Mouse (Mus musculus) cerebellum, postnatal 36 days (tissue): ENCODE results near the gene Pde7b.
A peak's percentile ranks its signal among the peaks of the same experiment; 100 is the strongest.
"Not testable (repeated sequence)": the region's sequence is repeated elsewhere in the genome, so short reads cannot be mapped to it uniquely, and the experiment has no call there.

ENCODE experiments used
- DNase-seq, 2 experiments: peaks; one replicate each; pipeline ENCODE4 v3.0.0; 2021 to 2022; ENCODE audit warnings: mixed read lengths in 2 of 2

Pde7b gene

DNA sequence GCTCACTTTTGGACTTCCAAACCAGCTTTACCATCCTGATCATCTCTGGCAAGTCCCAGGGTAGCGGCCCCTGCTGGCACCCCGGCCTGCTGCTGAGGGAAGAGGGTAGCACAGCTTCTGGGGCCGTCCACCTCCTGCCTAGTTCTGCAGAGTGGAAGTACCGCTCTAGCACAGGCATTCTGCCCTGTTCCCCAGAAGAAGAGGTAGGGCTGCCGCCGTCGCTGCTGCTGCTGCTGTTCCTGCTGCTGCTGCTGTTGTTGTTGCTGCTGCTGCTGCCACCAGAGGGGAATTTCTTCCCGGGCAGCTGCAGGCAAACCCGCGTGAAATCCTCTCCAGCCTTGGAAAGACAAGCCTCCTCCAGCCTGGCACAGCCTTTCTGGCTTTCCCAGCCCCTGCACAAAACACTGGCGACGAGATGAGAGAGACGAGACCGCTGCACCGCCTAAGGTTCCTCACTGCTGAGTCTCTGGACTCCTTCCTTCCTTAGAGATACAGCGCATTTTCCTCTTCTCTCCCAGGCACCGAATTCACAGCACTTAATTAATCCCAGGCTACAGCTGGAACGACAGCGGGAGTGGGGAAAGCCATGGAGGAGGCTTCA, 176.8 kb downstream of the Pde7b start:
- DNase-seq = peak in 1 of 2 experiments; percentile 6

DNA sequence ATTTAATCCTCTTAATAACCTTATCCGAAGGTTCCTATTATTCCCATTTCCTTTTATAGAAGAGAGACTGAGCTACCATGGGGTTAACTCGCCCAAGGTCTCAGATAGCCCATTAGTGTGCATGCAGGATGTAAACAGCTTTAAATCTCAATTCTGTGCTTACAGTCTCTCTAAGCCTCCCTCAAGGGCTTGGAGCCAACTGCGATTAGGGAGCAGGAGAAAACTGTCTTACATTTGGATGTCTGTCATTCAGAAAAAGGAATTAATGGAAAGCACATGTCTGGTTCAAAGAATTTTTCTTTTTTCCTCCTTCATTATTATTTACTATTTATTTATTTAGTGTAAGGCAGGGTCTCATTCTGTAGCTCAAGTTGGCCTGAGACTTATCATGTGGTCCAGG, 181.8 kb downstream of the Pde7b start:
- DNase-seq = no peak

DNA sequence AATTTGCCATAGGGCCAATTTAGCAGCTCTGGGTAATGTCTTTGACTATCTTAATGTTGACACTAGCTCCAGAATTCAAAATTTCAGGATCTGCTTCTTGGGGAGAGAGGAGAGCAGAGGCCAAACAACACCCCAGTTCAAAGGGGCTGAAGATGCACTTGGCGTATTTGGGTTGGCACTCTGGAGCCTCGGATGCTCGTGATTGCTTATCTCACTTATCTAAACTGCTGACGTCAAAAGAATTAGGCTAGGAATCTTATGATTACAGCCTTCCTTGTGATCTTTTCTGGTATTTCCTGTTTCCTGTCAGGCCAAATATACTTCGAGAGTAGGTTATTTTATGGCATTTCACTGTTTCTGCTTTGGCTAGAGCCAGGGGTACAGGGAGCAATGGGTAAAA, 191.1 kb downstream of the Pde7b start:
- no peak for DNase-seq

DNA sequence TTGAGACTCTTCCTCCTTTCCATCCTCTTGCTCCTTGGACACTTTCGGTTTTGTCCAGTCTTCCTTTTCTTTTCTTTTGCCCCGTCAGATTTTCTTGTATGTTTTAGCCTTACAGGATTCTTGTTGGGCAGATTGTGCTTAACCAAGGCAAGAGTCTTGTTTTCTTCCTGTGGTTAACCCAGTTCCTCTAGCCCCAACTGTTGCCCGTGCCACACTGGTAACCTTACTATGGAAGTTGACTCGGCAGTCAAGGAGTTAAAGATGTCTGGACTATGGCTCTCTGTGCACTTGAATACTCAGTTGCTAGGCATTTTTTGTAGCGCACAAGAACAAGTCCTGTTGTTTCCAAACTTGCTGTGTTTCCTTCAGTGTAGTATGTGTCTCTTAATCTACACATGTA, 193.0 kb downstream of the Pde7b start:
- no peak for DNase-seq

DNA sequence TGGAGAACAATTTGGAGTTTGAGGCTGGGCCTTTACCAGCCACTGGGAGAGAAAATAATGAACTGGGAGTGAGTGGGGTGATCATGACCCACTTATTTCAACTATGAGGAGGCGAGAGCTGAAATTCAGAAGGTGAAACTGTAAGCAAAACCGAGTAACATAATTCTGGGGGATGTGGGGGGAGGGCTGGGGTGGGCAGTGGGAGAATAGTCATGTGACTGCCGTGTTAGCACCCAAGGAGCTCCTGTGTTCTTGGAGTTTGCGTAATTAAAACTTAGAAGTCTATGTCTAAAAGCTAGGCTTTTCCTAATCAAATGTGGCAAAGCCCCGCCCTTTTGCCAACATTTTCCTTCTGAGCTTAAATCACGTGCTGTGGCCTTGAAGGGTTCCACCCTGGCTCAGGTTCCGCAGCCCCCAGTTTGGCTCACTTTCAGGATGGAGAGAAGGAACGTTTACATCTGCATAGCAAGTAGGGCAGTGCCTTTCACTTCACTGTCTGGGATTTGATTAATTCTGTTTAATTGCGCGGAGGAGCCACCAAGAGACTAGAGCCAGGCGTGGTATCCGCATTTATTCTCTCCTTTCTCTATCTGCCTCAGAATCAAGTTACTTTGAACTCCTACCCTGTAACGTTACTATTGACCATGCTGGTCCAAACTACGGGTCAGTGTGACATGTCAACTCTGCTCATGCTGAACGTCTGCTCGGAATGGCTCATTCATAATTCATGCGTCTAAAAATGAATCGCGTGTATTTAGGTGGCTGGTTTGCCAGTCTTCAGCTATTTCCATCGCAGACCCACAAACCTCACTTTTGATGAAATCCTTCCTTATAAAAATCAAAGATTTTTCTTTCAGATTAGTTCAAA, 196.1 kb downstream of the Pde7b start:
- DNase-seq = no peak

DNA sequence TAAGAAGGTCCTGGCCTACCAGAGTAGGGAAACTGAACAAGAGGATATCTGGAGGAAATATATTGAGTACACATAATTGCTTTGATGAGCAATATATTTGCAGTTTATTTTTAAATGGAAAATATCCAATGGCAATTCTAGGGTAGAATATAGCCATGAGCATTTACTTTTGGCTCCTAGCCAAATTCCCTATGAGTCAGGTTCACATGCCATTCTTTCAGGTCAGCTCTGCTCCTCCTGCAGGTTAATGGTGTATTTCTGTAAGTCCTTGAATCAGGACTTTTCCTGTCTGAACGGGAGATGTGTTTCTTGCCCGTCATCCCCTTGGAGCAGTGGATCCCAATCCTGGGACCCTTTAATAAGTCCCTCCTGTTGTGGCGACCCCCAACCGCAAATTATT, 197.1 kb downstream of the Pde7b start:
- no peak for DNase-seq

DNA sequence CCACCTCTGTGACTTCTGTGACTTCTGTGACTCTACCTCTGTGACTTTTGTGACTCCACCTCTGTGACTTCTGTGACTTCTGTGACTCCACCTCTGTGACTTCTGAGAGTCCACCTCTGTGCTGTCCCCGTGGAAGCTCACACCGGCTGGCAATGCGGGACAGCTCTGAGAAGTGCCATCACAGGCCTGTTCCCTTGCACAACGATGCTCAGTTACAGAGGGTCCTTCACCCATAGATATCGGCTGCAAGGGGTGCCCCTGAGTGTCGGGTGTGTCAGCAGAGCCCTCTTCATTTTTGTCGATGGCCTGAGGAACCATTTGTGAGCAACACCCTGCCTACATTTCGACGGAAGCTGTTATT, 206.4 kb downstream of the Pde7b start:
- DNase-seq = no peak

DNA sequence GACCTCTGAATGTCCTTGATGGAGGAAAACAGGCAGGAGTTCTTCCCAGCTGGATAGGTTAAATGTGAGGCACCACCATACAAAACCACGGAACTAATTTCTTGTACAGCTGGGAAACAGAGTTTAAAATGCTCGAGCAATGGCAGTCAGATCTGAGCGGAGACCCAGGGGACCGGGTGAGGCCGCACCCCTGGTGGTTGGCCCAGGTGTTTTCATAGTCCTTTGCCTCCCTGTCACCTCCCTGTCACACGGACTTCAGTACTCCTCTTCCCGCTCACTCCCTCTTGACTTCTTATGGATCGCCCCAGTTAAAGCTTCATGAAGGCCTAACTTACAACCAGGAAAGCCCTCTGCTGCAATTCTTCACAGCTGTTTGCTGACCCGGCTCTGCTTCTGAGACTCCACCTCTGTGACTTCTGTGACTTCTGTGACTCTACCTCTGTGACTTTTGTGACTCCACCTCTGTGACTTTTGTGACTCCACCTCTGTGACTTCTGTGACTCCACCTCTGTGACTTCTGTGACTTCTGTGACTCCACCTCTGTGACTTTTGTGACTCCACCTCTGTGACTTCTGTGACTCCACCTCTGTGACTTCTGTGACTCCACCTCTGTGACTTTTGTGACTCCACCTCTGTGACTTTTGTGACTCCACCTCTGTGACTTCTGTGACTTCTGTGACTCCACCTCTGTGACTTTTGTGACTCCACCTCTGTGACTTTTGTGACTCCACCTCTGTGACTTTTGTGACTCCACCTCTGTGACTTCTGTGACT, 206.9 kb downstream of the Pde7b start:
- not testable (repeated sequence) for DNase-seq

DNA sequence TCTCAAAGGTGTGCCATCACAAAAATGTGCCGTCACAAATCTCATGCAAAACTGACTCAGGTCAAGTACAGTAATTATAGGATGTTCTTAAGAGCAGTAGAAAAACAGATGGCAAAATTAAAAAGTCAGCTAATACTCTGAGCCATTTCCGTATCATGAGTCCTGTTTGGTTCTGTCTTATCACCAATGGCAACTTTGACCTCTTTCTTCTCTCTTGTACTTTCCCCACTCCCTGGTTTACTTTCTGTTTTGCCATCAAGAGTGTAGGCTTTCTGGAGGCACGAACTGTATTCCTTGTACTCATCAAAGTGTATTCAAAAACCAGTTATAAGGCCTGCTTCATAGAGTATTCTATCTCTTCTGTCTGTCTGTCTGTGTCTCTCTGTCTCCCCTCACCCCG, 211.0 kb downstream of the Pde7b start:
- DNase-seq = no peak

DNA sequence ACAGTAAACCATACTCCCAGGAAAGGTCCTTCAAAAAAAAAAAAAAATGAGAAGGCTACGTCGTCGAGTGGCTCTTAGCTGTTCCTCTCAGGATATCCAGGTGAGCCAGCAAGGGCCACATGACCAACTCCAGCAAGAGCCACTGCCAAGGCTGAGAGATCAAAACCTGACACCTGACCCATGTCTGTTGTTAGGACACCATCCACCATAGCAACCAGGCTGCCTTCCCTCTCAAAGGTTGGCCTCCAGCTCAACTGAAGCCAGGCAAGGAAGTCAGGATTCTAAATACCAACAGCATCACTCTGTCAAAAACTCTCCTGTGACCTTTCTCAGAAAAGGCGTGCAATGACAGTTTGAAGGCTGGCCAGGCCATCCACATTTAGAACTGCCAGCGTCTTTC, 211.4 kb downstream of the Pde7b start:
- DNase-seq = no peak

DNA sequence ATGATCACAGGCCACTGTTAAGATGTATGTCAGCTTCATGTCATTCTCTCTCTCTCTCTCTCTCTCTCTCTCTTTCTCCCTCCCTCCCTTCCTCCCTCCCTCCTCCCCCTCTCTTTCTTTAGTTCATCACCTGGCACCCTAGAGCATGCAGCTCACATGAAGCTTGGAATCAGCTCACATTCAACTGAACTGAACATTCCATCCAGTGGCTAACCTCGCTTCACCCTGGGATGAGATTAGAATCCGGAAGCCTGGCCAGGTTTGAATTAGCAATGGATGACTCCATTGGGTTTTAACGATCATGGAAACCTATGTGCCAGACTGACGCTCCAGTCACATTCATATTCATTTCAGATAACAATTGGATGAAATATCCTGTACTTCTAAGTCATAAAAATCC, 215.1 kb downstream of the Pde7b start:
- DNase-seq = no peak

DNA sequence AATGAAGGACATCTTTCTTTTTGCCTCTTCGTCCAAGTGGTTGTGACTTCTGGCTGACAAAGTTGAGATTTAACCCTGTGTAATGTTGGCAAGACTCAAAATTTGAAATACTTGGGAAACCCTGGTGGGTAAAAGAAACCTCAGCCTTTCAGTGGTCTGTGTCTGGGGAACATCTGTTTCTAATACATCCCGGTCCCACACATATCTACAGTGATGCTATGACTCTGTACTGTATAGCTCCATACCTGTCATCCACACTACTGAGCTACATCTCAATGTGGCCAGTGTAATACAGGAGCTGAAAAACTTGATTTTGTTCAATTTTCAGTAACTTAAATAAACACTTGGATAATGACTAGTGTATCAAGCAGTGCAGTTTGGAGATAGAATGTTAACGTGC, 216.4 kb downstream of the Pde7b start:
- no peak for DNase-seq

DNA sequence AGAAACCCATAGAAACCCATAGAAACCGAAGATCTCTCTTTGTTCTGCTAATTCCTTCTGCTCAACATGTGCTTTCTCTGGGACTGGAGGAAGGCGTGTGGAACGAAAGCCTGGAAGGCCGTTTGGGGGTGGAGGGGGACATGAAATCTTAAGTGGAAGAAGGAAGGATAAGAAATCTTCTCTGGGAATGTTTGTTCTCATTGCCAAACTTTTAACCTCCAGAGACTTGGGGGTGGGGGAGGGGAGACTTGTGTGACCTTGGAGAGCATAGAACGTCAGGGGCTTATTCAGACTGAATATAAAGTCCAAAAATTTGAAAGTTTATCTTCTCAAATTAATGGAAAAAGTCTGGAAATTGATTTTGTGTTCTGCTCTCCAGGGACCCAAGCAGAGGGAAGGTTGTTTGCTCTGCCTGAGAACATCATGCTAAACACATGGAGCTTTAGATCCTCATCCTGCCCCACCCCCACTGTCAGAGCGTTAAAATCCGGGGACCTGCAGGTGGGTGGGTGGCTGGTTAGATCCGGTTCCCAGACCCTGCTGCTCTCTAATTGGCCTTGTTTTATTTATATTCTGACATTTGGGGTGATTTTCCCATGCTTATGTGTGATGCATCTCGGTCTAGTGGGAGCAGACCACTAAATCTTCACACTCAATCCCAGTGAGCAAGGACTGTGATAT, 217.0 kb downstream of the Pde7b start:
- DNase-seq = no peak

DNA sequence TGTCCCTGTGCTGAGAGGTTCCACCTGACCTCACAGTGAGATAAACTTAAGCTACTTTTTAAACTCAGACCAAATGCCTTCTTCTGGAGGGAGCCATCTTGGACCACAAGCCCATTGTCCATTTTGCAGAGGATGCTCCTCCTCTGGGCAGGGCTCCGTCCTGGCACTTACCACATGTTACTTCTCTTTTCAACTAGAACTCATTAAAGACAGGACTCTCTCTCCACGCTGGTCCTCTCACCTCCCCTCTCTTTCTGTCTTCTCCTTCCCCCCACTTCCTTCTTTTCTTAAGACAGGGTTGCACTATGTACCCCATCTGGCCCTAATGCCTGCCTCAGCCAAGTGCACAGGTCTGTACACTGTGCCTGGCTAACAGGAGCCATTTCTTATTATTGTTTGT, 217.8 kb downstream of the Pde7b start:
- DNase-seq = no peak

DNA sequence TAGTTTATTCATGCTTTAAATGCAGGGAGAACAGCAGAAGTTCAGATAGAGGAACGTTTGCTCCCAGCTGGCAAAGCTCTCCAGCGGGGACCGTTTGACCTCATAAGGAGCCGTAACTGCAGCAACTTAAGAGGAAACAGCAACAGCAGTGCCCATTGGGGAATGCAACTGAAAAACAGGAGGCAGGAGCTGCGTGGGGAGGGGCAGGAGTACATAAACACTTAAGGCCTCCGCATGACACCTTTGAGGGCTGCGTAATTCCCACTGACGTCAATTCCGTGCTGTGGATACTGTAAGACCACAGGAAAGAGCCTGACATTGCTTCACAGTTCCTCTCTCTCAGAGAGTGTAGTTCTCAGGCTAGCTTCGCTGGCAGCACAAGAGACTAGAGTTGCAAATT, 219.4 kb downstream of the Pde7b start:
- no peak for DNase-seq

DNA sequence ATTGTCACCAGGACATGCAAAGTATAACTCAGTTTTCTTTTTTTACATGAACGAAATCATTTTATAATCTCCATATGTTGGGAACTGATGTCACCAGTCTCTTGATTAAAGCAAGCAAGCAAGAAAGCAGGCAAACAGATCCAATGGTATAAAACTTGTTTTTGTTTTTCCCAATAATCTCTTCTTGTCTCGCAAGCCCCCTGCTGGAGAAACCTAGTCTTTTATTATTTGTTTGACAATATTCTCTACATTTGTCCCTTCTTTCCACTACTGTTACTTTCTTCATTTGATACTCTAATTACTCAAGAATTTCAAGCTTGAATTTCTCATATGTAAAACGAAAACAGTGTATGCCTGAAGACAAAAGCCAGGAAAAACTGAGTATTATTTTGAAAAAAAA, 220.1 kb downstream of the Pde7b start:
- DNase-seq = no peak

DNA sequence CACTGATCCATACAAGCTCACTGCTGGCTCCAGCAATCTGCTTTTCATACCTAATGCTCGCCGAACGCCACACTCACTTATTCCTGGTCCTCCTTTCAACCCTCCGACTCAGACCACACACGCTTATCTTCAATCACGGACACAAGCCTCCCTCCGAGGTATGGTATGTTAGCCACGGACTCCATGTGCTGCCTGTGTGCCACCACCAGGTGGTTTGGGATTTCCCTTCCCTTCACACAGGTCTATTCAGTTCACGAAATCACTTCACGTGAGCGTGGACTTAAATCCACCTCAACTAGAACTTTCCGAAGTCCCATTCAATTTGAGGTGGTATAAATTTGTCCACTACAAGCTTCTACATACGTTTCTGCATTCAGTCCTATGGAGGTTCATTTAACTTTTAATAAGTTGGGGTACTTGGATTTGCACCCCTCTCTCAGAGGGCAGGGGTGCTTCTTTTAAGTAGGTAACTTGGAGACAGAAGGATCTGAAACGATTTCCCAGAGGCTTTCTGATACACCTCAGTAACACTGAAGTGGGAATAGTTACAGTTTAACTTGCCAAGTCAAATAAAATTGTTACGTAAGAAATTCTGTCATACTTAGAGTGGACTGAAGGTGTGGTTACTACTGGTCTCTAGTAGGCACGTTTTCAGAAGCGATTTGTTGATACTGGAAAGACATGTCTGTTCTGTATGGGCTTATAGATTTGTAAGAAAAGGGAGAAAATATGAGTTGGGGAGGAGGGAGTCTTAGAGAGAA, 221.4 kb downstream of the Pde7b start:
- no peak for DNase-seq

DNA sequence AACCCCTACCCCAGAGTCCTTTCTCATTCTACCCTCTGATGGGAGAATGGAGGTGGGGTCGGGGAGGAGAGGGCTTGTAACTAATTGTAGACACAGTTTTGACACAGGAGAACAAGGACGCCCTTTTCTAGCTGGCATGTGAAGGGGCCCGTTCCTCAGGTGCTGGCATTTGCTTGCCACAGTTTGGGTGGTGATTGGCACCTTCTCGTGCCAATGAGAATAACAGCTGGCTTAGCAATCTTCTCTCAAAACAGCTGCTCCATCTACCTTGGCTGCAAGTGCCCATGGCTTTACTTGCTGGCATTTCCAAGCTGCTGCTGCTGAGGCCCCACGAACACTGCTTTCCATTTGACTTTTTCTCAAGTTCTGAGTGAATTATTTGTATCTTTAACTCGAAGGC, 223.7 kb downstream of the Pde7b start:
- no peak for DNase-seq

DNA sequence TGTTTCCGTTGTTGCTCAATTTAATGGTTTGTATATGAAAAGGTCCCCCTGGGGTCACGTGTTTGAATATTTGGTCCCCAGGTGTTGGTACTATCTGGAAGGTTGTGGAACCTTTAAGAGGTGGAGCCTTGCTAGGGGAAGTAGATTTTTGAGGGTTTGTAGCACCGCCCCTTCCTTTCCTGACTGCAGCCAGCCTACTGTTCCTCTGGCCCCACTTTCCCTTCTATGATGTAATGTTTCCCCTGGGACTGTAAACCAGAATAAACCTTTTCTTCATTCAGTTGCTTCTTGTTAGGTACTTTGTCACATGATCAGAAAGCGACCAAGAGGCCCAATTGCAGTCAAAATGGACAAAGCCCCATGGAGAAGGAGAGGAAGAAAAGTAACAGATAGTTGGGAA, 229.8 kb downstream of the Pde7b start:
- DNase-seq = no peak

DNA sequence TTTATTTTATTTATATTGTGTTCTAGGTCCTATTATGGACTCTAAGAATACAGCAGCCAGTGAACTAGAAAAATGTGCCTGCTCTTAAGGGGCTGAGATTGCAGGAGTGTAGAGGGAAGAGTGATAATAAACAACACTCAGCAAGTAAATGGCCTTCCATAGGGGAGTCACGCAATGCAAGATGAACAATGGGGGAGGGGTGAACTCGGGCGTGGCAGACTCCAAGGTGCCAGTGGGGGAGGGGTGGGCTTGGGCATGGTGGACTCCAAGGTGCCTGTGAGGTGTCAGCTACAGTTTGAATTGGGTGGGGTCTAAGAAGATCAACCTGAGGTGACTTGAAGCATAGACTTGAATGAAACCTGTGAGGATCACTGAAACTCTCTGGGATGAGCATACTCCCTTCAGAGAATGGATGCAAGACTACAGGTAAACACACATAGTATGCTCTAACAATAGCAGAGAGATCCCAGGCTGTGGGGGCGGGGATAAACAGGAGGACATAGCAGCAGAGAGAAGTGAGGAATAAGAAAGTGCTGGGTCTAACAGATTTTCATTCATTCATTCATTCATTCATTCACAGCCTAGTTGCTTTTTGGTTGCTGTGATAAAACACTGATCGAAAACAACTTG, 230.9 kb downstream of the Pde7b start:
- no peak for DNase-seq

DNA sequence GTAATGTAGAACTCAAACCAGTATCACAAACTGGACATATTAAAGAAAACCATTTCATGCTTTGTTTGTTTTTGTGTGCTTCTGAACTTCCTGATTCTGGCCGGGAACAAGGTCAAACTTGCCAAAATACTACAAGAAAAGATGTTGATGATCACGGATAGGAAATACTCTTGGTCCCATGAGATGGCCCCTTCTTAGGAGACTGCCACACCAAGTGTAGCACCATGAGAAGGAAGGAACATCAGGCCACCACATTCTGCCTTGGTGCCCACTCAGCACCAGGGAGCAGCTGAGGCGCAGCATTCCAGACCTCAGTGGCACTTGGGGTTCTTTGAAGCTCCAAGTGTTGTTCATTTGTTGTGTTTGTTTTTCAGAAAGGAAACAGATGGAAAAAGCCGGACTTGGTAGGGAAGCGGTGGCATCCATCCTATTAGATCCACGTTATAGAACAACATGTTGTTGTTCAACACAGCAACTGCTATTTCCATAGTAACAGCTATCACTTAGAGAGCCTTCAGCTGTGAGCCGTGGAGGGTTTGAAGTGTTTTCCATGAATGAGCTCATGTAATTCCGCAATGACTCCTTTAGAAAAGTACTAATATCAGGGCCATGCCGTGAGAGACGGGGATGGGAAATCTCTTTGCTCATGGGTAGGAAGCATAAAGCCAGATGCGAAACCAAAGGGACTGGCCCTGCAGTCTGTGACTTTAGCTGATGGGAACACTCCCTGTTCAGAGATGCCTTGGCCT, 232.5 kb downstream of the Pde7b start:
- DNase-seq = no peak
